18 mouse cellular contexts compared by ENCODE assay signal in the genomic region with DNA sequence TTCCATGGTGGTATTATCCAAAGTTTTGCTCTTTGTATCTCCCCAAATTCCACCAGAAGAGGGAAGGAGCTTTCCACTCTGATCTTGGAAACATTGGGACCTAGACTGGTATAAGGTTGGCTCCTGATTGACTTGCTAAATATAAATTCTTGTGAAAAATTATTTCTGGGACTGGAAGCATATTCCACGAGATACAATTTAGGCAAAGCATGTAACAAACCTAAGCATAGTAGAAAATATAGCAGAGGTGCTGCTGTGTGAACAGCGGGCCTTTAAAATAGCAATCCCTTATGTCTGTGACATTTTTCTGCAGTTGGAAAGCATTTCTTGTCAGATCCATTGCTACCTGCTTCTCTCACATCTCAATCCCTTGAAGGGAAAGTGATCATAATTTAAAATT.
DNase-seq lines count a peak whose midpoint lies in the region; ATAC-seq and TF ChIP-seq lines count a peak whose summit lies in the region.
"Had no signal": no experiment of that assay in that cellular context is flagged by ENCODE, and none has a peak within 500 bp of the region (broad histone marks: within the 10 kb centered on the region; RNA-seq: fewer than 3 reads in every experiment).

No protein-coding gene starts in this region.

- no peak for TF ChIP-seq POLR2A in cortical plate, adult 2 months (IDR thresholded peaks at IDR 0.05; ENCODE audit: extremely low read depth, insufficient read depth, low read length)

- ATAC-seq in hindbrain, postnatal 0 days: no peak
- ATAC-seq: forebrain, embryonic 14.5 days; forebrain, embryonic 16.5 days had no signal

- WGBS in hindbrain, postnatal 0 days: 78% methylated on average over 2 of the region's 2 CpGs

- no peak for TF ChIP-seq CTCF in left cerebral cortex, adult 2 months (IDR thresholded peaks at IDR 0.05)
- no peak for TF ChIP-seq CTCF in cortical plate, adult 2 months (IDR thresholded peaks at IDR 0.05; ENCODE audit: extremely low read depth, insufficient read depth, low read length)
- no peak for TF ChIP-seq CTCF in hindbrain, postnatal 0 days (IDR thresholded peaks at IDR 0.05; ENCODE audit: low read depth)

- intact Hi-C loops in left cerebral cortex, adult 2 months (cut with DNase I): no loop called here

- no peaks in the 10 kb centered on the region for H3K9me3 ChIP-seq in hindbrain, postnatal 0 days (ENCODE audit: low read length)
- H3K9me3 ChIP-seq: embryonic facial prominence, embryonic 13.5 days; embryonic facial prominence, embryonic 15.5 days; forebrain, embryonic 10.5 days; forebrain, embryonic 12.5 days had no signal

- H3K27me3 ChIP-seq in hindbrain, postnatal 0 days (ENCODE audit: insufficient read depth, low read length): no peaks in the 10 kb centered on the region
- H3K27me3 ChIP-seq: embryonic facial prominence, embryonic 13.5 days; embryonic facial prominence, embryonic 15.5 days; forebrain, embryonic 12.5 days had no signal

- H3K36me3 ChIP-seq in hindbrain, postnatal 0 days (ENCODE audit: insufficient read depth, low read length): no peaks in the 10 kb centered on the region
- H3K36me3 ChIP-seq: embryonic facial prominence, embryonic 13.5 days; embryonic facial prominence, embryonic 15.5 days; forebrain, embryonic 10.5 days; forebrain, embryonic 12.5 days had no signal

- H3K4me3 ChIP-seq in left cerebral cortex, adult 2 months: no peak overlapping the region
- no peak overlapping the region for H3K4me3 ChIP-seq in cortical plate, adult 2 months (ENCODE audit: insufficient read depth, low read length)
- H3K4me3 ChIP-seq in hindbrain, postnatal 0 days (ENCODE audit: low read length): no peak overlapping the region
- H3K4me3 ChIP-seq: embryonic facial prominence, embryonic 13.5 days; embryonic facial prominence, embryonic 15.5 days; erythroblast, embryonic 14.5 days; forebrain, embryonic 10.5 days; forebrain, embryonic 12.5 days had no signal

- peaks cover 2% of the 10 kb centered on the region; the same call in 1 of the 2 replicates for H3K4me1 ChIP-seq in cortical plate, adult 2 months (ENCODE audit: control insufficient read depth, insufficient read depth, low read length)
- no peaks in the 10 kb centered on the region for H3K4me1 ChIP-seq in hindbrain, postnatal 0 days (ENCODE audit: insufficient read depth, low read length)
- H3K4me1 ChIP-seq: embryonic facial prominence, embryonic 13.5 days; embryonic facial prominence, embryonic 15.5 days; forebrain, embryonic 10.5 days; forebrain, embryonic 12.5 days had no signal

- peak overlapping the region; percentile 62; the same call in 1 of the 2 replicates for H3K27ac ChIP-seq in left cerebral cortex, adult 2 months
- peak overlapping the region; percentile 46; the same call in 1 of the 2 replicates for H3K27ac ChIP-seq in cortical plate, adult 2 months (ENCODE audit: insufficient read depth, low read length)
- no peak overlapping the region for H3K27ac ChIP-seq in hindbrain, postnatal 0 days
- H3K27ac ChIP-seq: embryonic facial prominence, embryonic 13.5 days; embryonic facial prominence, embryonic 15.5 days; forebrain, embryonic 10.5 days; forebrain, embryonic 12.5 days had no signal

- H3K9ac ChIP-seq in hindbrain, postnatal 0 days (replicated peaks; ENCODE audit: low read length): no peak overlapping the region
- H3K9ac ChIP-seq: embryonic facial prominence, embryonic 13.5 days; embryonic facial prominence, embryonic 15.5 days; forebrain, embryonic 12.5 days had no signal

- H3K4me2 ChIP-seq in hindbrain, postnatal 0 days (ENCODE audit: low read depth, low read length): no peak overlapping the region
- H3K4me2 ChIP-seq: embryonic facial prominence, embryonic 13.5 days; embryonic facial prominence, embryonic 15.5 days; forebrain, embryonic 12.5 days had no signal

- DNase-seq in left cerebral cortex, adult 2 months (ENCODE audit: extremely low spot score in 1 of 2, low spot score in 2 of 2): no peak
- DNase-seq in left cerebral cortex, adult 18-20 months (ENCODE audit: low spot score in 2 of 2): no peak
- no peak for DNase-seq in natural killer cell, adult 2 months (ENCODE audit: low spot score in 2 of 2)
- no peak for DNase-seq in hindbrain, postnatal 0 days (ENCODE audit: low spot score)
- DNase-seq: adrenal gland, adult 2 months; adrenal gland, postnatal 10 days; adrenal gland, postnatal 25 days; cerebellum, adult 11-12 months; cerebellum, postnatal 25 days; embryo, embryonic 11 days had no signal
